Mouse (Mus musculus): ENCODE measurements around the gene Guk1. TPM values are rescaled to one million over a fixed set of nuclear protein-coding genes. Genes with fewer than 3 reads are reported as not detected.
A peak's percentile ranks its signal among the peaks of the same experiment; 100 is the strongest.

The Guk1 gene
- total RNA-seq (2021) = 100 to 1,000 TPM; 138 to 146 TPM

- no peak for DNase-seq (ENCODE audit: extremely low spot score in 1 of 2, low spot score in 1 of 2)
Measured at GRCm38 (mm10) chr11:59192059-59192386, at the start of gene Guk1. TSS of gene Guk1 (minus strand) at chr11:59192212.

DNA sequence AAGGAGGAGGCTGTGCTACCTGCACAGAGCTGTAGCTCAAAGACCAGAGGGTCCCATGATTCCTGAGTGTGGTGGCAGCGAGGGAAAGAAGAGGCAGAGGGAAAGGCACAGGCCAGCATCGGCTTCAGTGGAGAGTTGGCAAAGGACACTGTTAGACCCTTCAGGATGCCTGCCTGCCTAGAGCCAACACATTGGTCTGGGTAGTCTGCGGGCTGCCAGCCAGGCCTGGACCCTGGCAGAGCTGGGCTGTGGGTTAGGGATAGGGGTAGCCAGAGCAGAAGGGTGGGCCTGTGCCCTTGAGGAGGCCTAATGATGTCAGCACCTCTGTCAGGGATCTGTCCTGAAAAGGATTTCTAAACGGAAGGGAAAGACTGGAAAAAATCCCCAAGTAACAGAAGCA, 47.8 kb upstream of the Guk1 start:
- DNase-seq (ENCODE audit: extremely low spot score in 1 of 2, low spot score in 1 of 2) = no peak

DNA sequence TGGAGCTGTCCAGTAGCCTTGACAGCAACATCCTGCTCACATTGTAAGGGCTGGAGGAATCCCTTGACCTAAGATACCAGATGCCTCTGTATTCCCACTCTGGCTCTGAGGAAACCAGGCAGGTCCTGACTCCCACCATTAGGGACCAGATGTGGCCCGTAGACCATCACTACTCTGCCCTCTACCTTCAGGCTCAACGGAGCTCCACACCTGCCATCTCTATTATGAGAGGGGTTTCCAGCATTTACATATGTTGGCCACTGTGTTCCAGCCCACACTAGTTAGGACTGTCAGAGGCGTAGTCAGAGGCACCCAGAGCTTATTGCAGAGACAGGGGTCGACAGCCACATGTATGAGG, 47.4 kb upstream of the Guk1 start:
- no peak for DNase-seq (ENCODE audit: extremely low spot score in 1 of 2, low spot score in 1 of 2)

- DNase-seq (ENCODE audit: extremely low spot score in 1 of 2, low spot score in 1 of 2) = peak; percentile 27 to 60
Measured at GRCm38 (mm10) chr11:59238525-59239427, 46.8 kb upstream of the Guk1 start.

DNA sequence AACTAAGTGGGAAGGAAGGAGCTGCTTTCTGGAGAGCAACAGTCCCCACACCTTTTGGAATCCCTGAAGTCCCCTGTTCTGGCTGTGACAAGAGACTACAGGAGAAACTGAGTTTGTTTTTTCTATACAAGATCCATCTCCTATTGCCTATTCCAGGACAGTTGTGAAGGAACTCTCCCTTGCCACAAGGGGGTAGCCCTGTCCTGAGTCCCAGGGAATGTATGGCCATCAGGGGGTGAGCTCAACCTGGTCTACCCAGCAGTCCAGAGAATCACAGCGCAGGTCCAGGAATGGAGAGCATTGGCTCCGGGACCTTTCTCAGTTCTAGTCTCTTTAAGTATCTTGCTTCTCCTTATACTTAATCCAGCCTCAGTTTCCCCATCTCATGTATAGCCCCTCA, 40.8 kb upstream of the Guk1 start:
- DNase-seq (ENCODE audit: extremely low spot score in 1 of 2, low spot score in 1 of 2) = no peak

- peak; percentile 35 to 62 for DNase-seq (ENCODE audit: extremely low spot score in 1 of 2, low spot score in 1 of 2)
Measured at GRCm38 (mm10) chr11:59230144-59230760, 38.2 kb upstream of the Guk1 start.

DNA sequence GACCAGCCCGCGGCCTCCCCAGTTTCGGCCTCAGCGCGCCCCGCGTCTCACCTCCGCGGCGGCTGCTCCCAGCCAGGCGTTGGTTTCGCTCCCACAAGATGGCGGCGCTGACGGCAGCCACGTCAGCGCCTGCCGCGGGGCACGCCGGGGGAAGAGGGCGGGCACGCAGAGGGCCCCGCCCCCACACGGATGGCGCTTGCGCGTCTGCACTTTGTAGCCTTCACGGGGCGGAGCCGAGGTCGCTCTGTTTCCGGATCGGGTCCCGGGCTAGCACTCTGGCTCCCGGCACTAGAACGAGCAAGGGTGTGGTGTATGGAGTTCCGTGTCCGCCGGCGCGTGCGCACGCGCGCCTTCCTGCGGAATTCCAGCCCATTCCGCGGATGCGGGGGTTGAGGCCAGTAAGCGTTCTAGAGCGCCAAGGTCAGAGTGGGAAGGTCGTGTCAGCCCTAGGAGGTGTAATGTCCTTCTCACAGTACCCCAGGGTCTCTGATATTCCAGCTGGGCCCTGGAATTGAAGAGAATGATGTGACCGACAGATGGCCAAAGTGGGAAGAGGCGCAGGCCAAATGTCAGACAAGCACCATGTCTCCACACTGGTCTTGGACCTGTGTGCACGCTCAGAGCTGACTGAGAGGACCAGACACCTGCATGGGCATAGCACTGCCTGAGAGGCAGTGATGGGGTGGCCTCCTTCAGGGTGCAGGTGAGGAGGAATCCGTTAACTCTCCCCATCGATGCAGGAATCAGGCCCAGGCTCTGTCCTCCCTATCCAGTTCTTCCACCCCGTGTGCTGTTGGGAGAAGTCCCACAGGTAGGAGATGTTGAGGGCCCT, 36.3 kb upstream of the Guk1 start, which contains the start of gene Arf1:
Arf1 (minus strand) TSS at position 149 of the 832 bp plus-strand sequence.
- peak; percentile 92 for DNase-seq (ENCODE audit: extremely low spot score in 1 of 2, low spot score in 1 of 2)

GRCm38 (mm10) chr11:59227604-59228121, 35.7 kb upstream of the Guk1 start:
- no peak for DNase-seq (ENCODE audit: extremely low spot score in 1 of 2, low spot score in 1 of 2)

- no peak for DNase-seq (ENCODE audit: extremely low spot score in 1 of 2, low spot score in 1 of 2)
Measured at GRCm38 (mm10) chr11:59226787-59227603, 35.0 kb upstream of the Guk1 start.

DNA sequence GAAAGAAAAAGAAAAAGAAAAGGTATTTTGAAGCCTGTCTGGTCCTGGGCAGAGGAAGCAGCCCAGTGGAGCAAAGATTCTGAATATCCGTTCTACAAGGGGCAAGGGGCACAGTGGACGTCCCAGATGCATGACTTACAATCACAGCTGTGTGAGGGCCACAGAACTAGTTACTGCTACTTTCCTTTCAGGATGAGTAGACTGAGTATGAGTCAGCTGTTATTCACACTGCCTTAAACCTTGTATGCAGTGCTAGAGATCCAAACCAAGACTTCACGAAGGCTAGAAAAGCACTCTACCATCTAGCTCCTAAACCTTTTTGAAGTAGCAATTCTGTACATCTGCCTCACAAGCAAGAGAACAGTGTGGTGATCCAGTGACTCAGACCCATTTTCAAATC, 34.2 kb upstream of the Guk1 start:
- DNase-seq (ENCODE audit: extremely low spot score in 1 of 2, low spot score in 1 of 2) = no peak

- no peak for DNase-seq (ENCODE audit: extremely low spot score in 1 of 2, low spot score in 1 of 2)
Measured at GRCm38 (mm10) chr11:59225167-59225566, 33.2 kb upstream of the Guk1 start.

DNA sequence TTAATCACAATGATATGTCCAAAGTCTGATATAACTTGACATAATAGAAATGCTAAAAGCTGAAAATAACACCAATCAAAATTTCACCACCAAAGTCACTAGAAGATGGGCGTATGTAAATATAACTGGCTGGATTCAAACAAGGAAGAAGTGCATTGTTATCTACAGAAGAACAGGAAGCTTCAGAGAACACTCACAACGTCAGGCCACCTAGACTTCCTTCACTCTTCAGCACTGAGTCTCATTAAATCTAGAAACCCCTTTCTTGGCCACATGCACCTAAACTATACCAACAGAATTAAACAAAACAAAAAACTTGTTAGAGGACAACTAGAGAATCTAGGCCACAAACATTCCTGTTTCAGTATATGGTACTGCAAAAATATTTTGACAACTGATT, 32.5 kb upstream of the Guk1 start:
- DNase-seq (ENCODE audit: extremely low spot score in 1 of 2, low spot score in 1 of 2) = no peak

GRCm38 (mm10) chr11:59224025-59224424, 32.0 kb upstream of the Guk1 start:
- no peak for DNase-seq (ENCODE audit: extremely low spot score in 1 of 2, low spot score in 1 of 2)

DNA sequence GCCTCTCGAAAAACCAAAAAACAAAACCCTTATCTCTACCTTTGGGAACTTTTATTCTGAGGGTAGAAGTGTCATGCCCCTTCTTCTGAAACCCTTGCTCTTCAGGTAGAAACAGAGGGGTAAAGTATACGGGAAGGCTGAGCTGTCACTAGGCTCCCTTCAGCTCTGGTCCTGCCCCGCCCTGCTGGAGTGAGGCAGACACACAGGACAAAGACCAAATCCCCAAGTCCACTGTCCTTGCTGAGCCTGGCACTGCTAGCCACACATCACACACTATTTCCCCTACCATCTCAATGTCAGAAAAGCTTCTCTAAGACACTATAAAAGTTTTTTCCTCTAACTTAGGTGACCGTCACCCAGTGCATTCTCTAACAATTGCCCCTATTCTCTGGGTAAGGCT, 30.3 kb upstream of the Guk1 start:
- DNase-seq (ENCODE audit: extremely low spot score in 1 of 2, low spot score in 1 of 2) = no peak

DNA sequence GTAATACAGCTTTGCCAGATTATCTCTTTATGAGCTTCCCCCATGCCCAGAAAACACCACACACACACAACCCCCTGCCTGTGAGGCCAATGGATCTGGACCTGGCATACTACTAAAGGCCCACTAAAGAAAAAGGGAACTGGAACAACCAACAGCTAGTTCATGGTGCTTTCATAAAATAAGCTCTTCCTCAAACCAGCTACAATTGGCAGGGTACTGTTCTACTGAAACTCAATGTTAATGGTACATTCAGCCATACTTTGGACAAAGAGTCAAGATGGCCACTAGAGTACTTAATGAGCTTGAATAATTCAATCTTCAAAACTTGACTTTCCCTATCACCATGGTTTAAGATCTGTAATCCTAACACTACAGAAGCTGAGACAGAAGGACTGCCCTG, 29.6 kb upstream of the Guk1 start:
- DNase-seq (ENCODE audit: extremely low spot score in 1 of 2, low spot score in 1 of 2) = no peak

- DNase-seq (ENCODE audit: extremely low spot score in 1 of 2, low spot score in 1 of 2) = no peak
Measured at GRCm38 (mm10) chr11:59219064-59219463, 27.1 kb upstream of the Guk1 start.

DNA sequence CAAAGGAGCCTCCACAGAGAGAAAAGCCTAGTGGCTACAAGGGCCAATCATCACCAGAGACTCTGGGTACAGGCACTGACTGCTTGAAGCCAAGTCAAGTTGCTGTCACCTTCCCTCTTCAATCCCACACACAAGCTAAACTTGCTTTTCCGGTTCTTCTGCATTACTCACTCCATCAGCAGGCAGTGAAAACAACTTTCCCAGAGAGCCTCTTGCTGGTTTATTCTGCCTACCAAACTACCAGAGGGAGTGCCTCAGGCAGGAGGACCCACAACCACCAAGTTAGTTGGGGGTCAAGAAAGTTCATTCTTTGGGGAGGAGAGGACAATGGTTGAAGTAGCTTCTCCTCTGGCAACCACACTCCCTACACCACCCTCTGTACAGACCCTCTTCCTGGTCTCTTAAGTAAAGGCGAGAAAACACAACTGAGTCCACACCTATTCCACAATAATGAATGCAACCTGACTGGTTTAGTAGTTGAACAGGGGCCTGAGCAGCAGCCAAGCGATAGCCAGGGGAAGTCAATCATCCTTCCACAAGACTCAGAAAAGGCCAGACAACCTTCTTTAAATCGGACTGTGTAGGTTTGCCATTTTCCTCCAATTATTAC, 26.5 kb upstream of the Guk1 start:
- DNase-seq (ENCODE audit: extremely low spot score in 1 of 2, low spot score in 1 of 2) = no peak

GRCm38 (mm10) chr11:59216955-59217354, 24.9 kb upstream of the Guk1 start:
- no peak for DNase-seq (ENCODE audit: extremely low spot score in 1 of 2, low spot score in 1 of 2)

DNA sequence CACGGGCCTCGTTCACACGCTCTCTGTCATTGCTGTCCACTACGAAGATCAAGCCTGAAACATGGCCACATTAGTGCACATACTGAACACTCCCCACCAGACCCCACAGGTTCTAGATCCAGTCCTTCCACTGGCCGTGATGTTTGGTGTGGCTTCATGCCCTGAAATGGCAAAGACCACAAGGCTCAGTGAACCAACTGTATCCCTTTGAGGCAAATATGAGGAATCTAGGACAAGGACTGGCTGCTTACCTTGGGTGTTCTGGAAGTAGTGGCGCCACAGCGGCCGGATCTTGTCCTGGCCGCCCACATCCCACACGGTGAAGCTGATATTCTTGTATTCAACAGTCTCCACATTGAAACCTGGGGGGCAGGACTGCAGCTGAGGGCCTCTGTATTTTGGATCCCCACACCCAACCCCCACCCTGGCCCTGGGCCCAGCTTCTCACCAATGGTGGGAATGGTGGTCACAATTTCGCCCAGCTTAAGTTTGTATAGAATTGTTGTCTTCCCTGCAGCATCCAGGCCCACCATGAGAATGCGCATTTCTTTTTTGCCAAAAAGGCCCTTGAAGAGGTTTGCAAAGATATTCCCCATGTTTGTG, 21.0 kb upstream of the Guk1 start:
- no peak for DNase-seq (ENCODE audit: extremely low spot score in 1 of 2, low spot score in 1 of 2)

Measured in layer of hippocampus, postnatal 25 days (tissue).